Mouse (Mus musculus) liver, postnatal 0 days (tissue): ENCODE measurements around the gene Snapc3.

Source experiments
- CTCF ChIP-seq: sonication (generic); IDR thresholded peaks from 2 replicates; pipeline ENCODE4 v1.5.1; 2016; ENCODE audit warnings: antibody characterized with exemption, low read depth
- EP300 ChIP-seq: IDR thresholded peaks from 2 replicates; pipeline ENCODE4 v1.6.1; 2016; ENCODE audit warnings: antibody characterized with exemption, low read depth, mild to moderate bottlenecking

GRCm38 (mm10) chr4:83425119-83425518 is 7.6 kb downstream of the Snapc3 start:
- TF ChIP-seq CTCF (no peak), EP300 (no peak)
